Mouse (Mus musculus): ENCODE data around the gene Tcf20.

- TF ChIP-seq POLR2A (IDR thresholded peaks at IDR 0.05; ENCODE audit: insufficient read depth, low read depth, low read length): no peak
- no peak for TF ChIP-seq CTCF (IDR thresholded peaks at IDR 0.05; ENCODE audit: insufficient read depth, low read depth, low read length)
Measured at GRCm38 (mm10) chr15:82793454-82793853, 194.2 kb downstream of the Tcf20 start.

Data from olfactory bulb, adult 2 months (tissue).